Mouse (Mus musculus) neural tube, embryonic 13.5 days (tissue): Measurements from ENCODE around the gene Ptpre. TPM values are rescaled to one million over a fixed set of nuclear protein-coding genes. Genes with fewer than 3 reads are reported as not detected.
A peak's percentile ranks its signal among the peaks of the same experiment; 100 is the strongest.

Source experiments
- ATAC-seq: fragments of 200-750 bp; cut with Nextera tagmentation; 2 replicates; pipeline ENCODE4 v1.8.0; 2017; ENCODE audit warnings: low read depth, mild to moderate bottlenecking, moderate TSS enrichment, moderate library complexity
- H3K27ac ChIP-seq: fragments of 300-500 bp; sonication (generic); replicated peaks from 2 replicates; pipeline ENCODE4 v1.5.1; 2015; ENCODE audit warnings: moderate library complexity, mild to moderate bottlenecking, inconsistent platforms
- H3K27me3 ChIP-seq: fragments of 300-500 bp; sonication (generic); 2 replicates; pipeline ENCODE4 v1.6.1; 2015; ENCODE audit warnings: mild to moderate bottlenecking, inconsistent platforms
- H3K36me3 ChIP-seq: fragments of 300-500 bp; sonication (generic); 2 replicates; pipeline ENCODE4 v1.6.1; 2015; ENCODE audit warnings: mild to moderate bottlenecking, inconsistent platforms
- H3K4me1 ChIP-seq: fragments of 300-500 bp; sonication (generic); replicated peaks from 2 replicates; pipeline ENCODE4 v1.6.1; 2015; ENCODE audit warnings: inconsistent platforms
- H3K4me2 ChIP-seq: fragments of 300-500 bp; sonication (generic); 2 replicates; pipeline ENCODE4 v1.6.1; 2015; ENCODE audit warnings: inconsistent platforms, mild to moderate bottlenecking, moderate library complexity
- H3K4me3 ChIP-seq: fragments of 300-500 bp; sonication (generic); 2 replicates; pipeline ENCODE4 v1.5.1; 2015; ENCODE audit warnings: mild to moderate bottlenecking, inconsistent platforms
- H3K9ac ChIP-seq: fragments of 300-500 bp; sonication (generic); 2 replicates; pipeline ENCODE4 v1.6.1; 2015; ENCODE audit warnings: moderate library complexity, mild to moderate bottlenecking, inconsistent platforms
- H3K9me3 ChIP-seq: fragments of 300-500 bp; sonication (generic); 2 replicates; pipeline ENCODE4 v1.6.1; 2016; ENCODE audit warnings: inconsistent platforms
- WGBS: fragments of 180-500 bp; shearing (Covaris S2); methylation state at CpG from one replicate; pipeline ENCODE4 v1.1.7; 2015; 5-methylcytosine and 5-hydroxymethylcytosine counted together
- polyA plus RNA-seq: library from polyadenylated mRNA; unstranded; fragments of >200 nt; fragmentation: Nextera tagmentation; extraction: Ambion mirVana; gene quantifications from 2 replicates; pipeline ENCODE4 v1.2.1, GENCODE M21; 2015

Gene Ptpre
- polyA plus RNA-seq, 1 experiment from 2014 or later: 5.3 TPM

- no peak for ATAC-seq
Measured at GRCm38 (mm10) chr7:135586402-135586801, 49.1 kb downstream of the Ptpre start.

GRCm38 (mm10) chr7:135587821-135588575 is 50.7 kb downstream of the Ptpre start:
- WGBS: 55% methylated on average over 2 of the region's 2 CpGs
- H3K27me3 ChIP-seq: no peaks in the 10 kb centered on the region
- H3K27ac ChIP-seq: peak overlapping the region; percentile 28; the same call in 1 of the 2 replicates
- no peaks in the 10 kb centered on the region for H3K9me3 ChIP-seq
- H3K4me3 ChIP-seq: no peak overlapping the region
- H3K4me1 ChIP-seq: peaks cover 10% of the 10 kb centered on the region
- no peak overlapping the region for H3K4me2 ChIP-seq
- H3K36me3 ChIP-seq: no peaks in the 10 kb centered on the region
- no peak for ATAC-seq
- H3K9ac ChIP-seq: no peak overlapping the region

More at GRCm38 (mm10) chr7:135586402-135586801, 49.1 kb downstream of the Ptpre start:
- Histone ChIP-seq H3K36me3 (no peaks in the 10 kb centered on the region), H3K27ac (peak overlapping the region; percentile 56), H3K9me3 (no peaks in the 10 kb centered on the region), H3K27me3 (no peaks in the 10 kb centered on the region), H3K9ac (no peak overlapping the region), H3K4me3 (no peak overlapping the region), H3K4me2 (no peak overlapping the region), H3K4me1 (peaks cover 10% of the 10 kb centered on the region)
- 42% methylated on average over 4 of the region's 4 CpGs for WGBS

GRCm38 (mm10) chr7:135588620-135589309 is 51.5 kb downstream of the Ptpre start:
- no peak for ATAC-seq
- H3K9ac ChIP-seq: no peak overlapping the region
- 72% methylated on average over 8 of the region's 8 CpGs for WGBS
- H3K4me1 ChIP-seq: peaks cover 10% of the 10 kb centered on the region
- no peaks in the 10 kb centered on the region for H3K9me3 ChIP-seq
- no peaks in the 10 kb centered on the region for H3K27me3 ChIP-seq
- no peaks in the 10 kb centered on the region for H3K36me3 ChIP-seq
- H3K27ac ChIP-seq: no peak overlapping the region
- H3K4me2 ChIP-seq: no peak overlapping the region
- H3K4me3 ChIP-seq: no peak overlapping the region

- H3K27me3 ChIP-seq: no peaks in the 10 kb centered on the region
- no peak overlapping the region for H3K4me3 ChIP-seq
- ATAC-seq: no peak
- no peaks in the 10 kb centered on the region for H3K9me3 ChIP-seq
- H3K4me2 ChIP-seq: no peak overlapping the region
- H3K36me3 ChIP-seq: no peaks in the 10 kb centered on the region
- 83% methylated on average over 2 of the region's 2 CpGs for WGBS
- no peak overlapping the region for H3K9ac ChIP-seq
- no peak overlapping the region for H3K27ac ChIP-seq
- H3K4me1 ChIP-seq: peaks cover 27% of the 10 kb centered on the region
Measured at GRCm38 (mm10) chr7:135591461-135591860, 54.2 kb downstream of the Ptpre start.

DNA sequence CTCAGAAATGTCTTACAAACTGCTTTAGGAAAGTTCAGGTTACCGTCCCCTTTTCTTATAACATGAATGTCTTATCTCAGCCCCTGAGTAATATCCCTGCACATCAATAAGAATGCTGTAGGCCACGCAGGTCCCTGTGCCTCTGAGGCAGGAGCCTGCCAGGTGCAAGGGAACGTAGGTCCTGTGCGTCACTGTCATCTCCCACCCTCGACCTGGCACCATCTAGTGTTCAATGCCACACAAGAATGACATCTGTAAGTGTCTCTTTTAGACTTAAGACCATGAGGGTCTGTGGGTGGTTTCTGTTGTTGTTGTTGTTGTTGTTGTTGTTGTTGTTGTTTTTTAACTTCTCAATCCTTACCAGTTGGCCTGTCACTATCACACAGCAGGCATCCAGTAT is 56.0 kb downstream of the Ptpre start:
- Histone ChIP-seq H3K4me2 (no peak overlapping the region), H3K9ac (no peak overlapping the region), H3K27me3 (no peaks in the 10 kb centered on the region), H3K4me1 (peaks cover 40% of the 10 kb centered on the region), H3K4me3 (no peak overlapping the region), H3K27ac (no peak overlapping the region), H3K36me3 (no peaks in the 10 kb centered on the region), H3K9me3 (no peaks in the 10 kb centered on the region)
- no peak for ATAC-seq
- WGBS: 83% methylated on average over 5 of the region's 5 CpGs

GRCm38 (mm10) chr7:135593825-135594224 is 56.5 kb downstream of the Ptpre start:
- Histone ChIP-seq H3K27ac (no peak overlapping the region), H3K4me3 (no peak overlapping the region), H3K9ac (no peak overlapping the region), H3K27me3 (no peaks in the 10 kb centered on the region), H3K9me3 (no peaks in the 10 kb centered on the region), H3K4me1 (peaks cover 42% of the 10 kb centered on the region), H3K4me2 (no peak overlapping the region), H3K36me3 (no peaks in the 10 kb centered on the region)
- 86% methylated on average over 3 of the region's 3 CpGs for WGBS
- ATAC-seq: no peak

- no peak overlapping the region for H3K4me2 ChIP-seq
- no peak overlapping the region for H3K9ac ChIP-seq
- no peaks in the 10 kb centered on the region for H3K9me3 ChIP-seq
- no peak overlapping the region for H3K4me3 ChIP-seq
- no peak overlapping the region for H3K27ac ChIP-seq
- H3K36me3 ChIP-seq: no peaks in the 10 kb centered on the region
- ATAC-seq: peak; percentile 33; the same call in 1 of the 2 replicates
- peaks cover 42% of the 10 kb centered on the region for H3K4me1 ChIP-seq
- WGBS: 61% methylated on average over 7 of the region's 7 CpGs
- no peaks in the 10 kb centered on the region for H3K27me3 ChIP-seq
Measured at GRCm38 (mm10) chr7:135594676-135595075, 57.4 kb downstream of the Ptpre start.

DNA sequence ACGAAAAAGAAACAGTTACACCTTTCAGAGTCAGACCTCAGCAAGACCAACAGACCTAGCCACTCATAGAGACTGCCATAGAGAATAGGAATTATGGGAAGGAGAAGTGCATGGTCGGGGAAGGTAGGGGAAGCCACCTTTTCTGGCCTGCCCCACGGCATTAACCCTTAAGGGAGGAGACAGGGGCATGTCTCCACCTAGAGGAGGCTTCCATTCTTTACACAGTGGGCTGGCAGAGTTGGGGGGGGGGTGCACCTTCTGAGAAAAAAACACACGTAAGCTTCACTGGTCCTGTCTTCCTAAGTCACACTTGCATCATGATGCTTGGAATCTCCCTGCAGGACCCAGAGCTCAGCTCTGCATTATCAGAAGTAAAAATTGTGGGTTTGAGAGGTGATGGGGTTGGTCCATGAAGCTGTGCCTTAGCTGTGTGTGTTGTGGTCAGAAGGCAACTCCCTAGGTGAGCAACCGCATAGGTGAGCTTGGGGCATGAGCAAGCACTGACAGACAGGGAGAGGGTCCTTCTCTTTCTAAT is 58.4 kb downstream of the Ptpre start:
- no peak overlapping the region for H3K4me2 ChIP-seq
- H3K27ac ChIP-seq: peak overlapping the region; percentile 6; the same call in 1 of the 2 replicates
- no peaks in the 10 kb centered on the region for H3K9me3 ChIP-seq
- H3K9ac ChIP-seq: no peak overlapping the region
- no peaks in the 10 kb centered on the region for H3K36me3 ChIP-seq
- no peak overlapping the region for H3K4me3 ChIP-seq
- H3K27me3 ChIP-seq: no peaks in the 10 kb centered on the region
- WGBS: 34% methylated on average over 5 of the region's 5 CpGs
- ATAC-seq: no peak
- H3K4me1 ChIP-seq: peaks cover 42% of the 10 kb centered on the region

DNA sequence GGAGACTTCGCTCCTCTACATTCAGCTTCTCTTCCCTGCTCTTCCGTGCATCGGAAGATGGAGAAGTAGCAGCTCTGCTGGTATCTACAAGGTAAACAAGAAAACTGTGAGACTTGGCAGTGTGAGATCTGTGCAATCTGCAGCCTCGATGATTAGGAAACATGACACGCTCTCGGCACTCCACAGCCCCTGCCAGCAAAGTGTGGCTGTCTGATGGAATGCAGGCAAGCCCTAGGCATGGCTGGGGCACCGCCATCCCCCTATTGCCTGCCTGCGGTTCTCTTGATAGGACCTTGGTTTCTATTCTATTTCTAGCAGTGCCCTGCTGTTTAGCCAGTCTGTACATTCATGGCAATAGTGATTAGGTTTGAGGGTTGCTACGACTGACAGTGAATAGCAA is 59.7 kb downstream of the Ptpre start:
- H3K9ac ChIP-seq: no peak overlapping the region
- no peaks in the 10 kb centered on the region for H3K9me3 ChIP-seq
- peaks cover 42% of the 10 kb centered on the region for H3K4me1 ChIP-seq
- ATAC-seq: peak; percentile 60
- no peak overlapping the region for H3K4me3 ChIP-seq
- no peaks in the 10 kb centered on the region for H3K27me3 ChIP-seq
- H3K27ac ChIP-seq: peak overlapping the region; percentile 34; the same call in 1 of the 2 replicates
- H3K36me3 ChIP-seq: no peaks in the 10 kb centered on the region
- no peak overlapping the region for H3K4me2 ChIP-seq
- WGBS: 52% methylated on average over 9 of the region's 9 CpGs

DNA sequence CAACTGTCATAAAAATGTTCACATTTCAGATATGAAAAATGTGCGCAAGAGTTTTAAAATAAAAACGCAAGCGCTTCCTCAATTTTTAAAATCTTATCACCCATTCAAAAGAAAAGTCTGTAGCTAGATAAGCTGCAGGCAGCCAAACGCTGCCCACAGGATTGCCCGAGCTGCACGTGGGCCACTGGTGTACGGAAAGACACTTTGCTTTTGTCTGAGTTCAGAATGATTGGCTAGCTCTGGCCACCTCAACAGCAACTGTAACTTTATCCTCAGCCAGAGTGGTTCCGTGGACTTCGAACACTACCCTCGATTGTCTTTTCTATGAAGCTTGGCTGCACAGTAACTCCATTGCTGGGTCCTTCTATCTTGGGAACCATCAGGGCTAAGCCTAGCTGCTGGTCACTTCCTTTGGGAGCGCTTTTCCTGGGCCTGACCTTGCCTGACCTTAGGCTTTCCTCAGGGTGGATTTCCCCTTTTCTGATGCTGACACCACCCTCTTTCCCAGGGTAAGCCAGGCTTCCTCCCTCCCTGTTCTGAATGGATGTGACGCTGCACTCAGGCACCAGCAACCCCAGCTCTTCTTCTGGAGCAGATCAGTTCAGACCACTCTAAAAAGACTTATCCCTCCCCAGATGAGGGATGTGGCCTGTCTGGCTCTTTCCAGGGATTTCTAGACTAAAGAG is 60.5 kb downstream of the Ptpre start:
- Histone ChIP-seq H3K9me3 (no peaks in the 10 kb centered on the region), H3K9ac (no peak overlapping the region), H3K27ac (peak overlapping the region; percentile 34; the same call in 1 of the 2 replicates), H3K4me3 (no peak overlapping the region), H3K36me3 (no peaks in the 10 kb centered on the region), H3K4me1 (peaks cover 42% of the 10 kb centered on the region), H3K27me3 (no peaks in the 10 kb centered on the region), H3K4me2 (no peak overlapping the region)
- ATAC-seq: no peak
- 65% methylated on average over 12 of the region's 12 CpGs for WGBS

- no peak for ATAC-seq
- Histone ChIP-seq H3K4me3 (no peak overlapping the region), H3K9ac (no peak overlapping the region), H3K4me1 (peaks cover 42% of the 10 kb centered on the region), H3K9me3 (no peaks in the 10 kb centered on the region), H3K36me3 (no peaks in the 10 kb centered on the region), H3K4me2 (no peak overlapping the region), H3K27ac (no peak overlapping the region), H3K27me3 (no peaks in the 10 kb centered on the region)
- 73% methylated on average over 7 of the region's 7 CpGs for WGBS
Measured at GRCm38 (mm10) chr7:135598303-135598855, 61.1 kb downstream of the Ptpre start.

DNA sequence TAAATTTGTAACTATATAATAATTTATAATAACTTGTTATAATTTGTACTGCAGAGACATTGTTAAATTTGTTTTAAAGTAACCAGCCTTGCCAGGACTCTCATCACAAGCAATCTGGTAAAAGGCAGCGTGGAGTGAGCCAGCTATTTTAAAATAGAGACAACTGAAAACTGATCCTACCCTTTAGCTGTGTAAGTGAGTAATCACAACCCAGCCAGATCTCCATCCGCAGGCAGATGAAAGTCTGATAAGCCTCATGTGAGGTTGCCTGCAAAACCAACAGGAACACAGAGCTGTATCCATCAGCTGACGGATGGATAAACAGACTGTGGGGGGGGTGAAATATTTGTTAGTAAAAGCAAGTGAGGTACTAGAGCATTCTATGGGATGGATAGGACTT is 62.8 kb downstream of the Ptpre start:
- H3K9me3 ChIP-seq: no peaks in the 10 kb centered on the region
- no peaks in the 10 kb centered on the region for H3K36me3 ChIP-seq
- WGBS: 84% methylated on average over 3 of the region's 3 CpGs

More for the DNA sequence above, 62.8 kb downstream of the Ptpre start:
- H3K27me3 ChIP-seq: no peaks in the 10 kb centered on the region
- H3K4me2 ChIP-seq: no peak overlapping the region
- peaks cover 34% of the 10 kb centered on the region for H3K4me1 ChIP-seq
- H3K4me3 ChIP-seq: no peak overlapping the region
- no peak for ATAC-seq
- H3K27ac ChIP-seq: no peak overlapping the region
- no peak overlapping the region for H3K9ac ChIP-seq
